Mouse (Mus musculus) CH12.LX (cell line): ENCODE data around the gene Gorasp1.

Experiments used
- CTCF ChIP-seq, 2 experiments: IDR thresholded peaks in 1 of 2; conservative IDR thresholded peaks in 1 of 2; 2 replicates each; pipeline ENCODE4 v1.5.1; 2011 to 2012; ENCODE audit warnings: low read depth in 2 of 2, low read length in 2 of 2, improper control_type of control experiment in 1 of 2, inconsistent platforms in 1 of 2, mild to moderate bottlenecking in 1 of 2, moderate library complexity in 1 of 2
- EP300 ChIP-seq: IDR thresholded peaks from 2 replicates; pipeline ENCODE4 v1.6.1; 2011; ENCODE audit warnings: low read length, improper control_type of control experiment
- HCFC1 ChIP-seq: IDR thresholded peaks from 2 replicates; pipeline ENCODE4 v1.6.1; 2012; ENCODE audit warnings: low read depth, mild to moderate bottlenecking, inconsistent platforms, low read length, improper control_type of control experiment
- JUND ChIP-seq: conservative IDR thresholded peaks from 2 replicates; pipeline ENCODE4 v1.6.1; 2011; ENCODE audit warnings: low read depth, low read length, improper control_type of control experiment
- POLR2A ChIP-seq: IDR thresholded peaks from 2 replicates; pipeline ENCODE4 v1.6.1; 2011; ENCODE audit warnings: low read depth, mild to moderate bottlenecking, improper control_type of control experiment, low read length

- TF ChIP-seq CTCF (conservative IDR thresholded peaks at IDR 0.05 in 1 of 2, IDR thresholded peaks at IDR 0.05 in 1 of 2; ENCODE audit: low read depth in 2 of 2, low read length in 2 of 2) (no peak), POLR2A (no peak), JUND (no peak), EP300 (no peak), HCFC1 (no peak)
These were observed 27.8 kb upstream of the Gorasp1 start for GRCm38 (mm10) chr9:119965186-119965585.
